Mouse (Mus musculus) megakaryocyte, embryonic 14.5 days (primary cell): ENCODE measurements around the gene Sdk2.

Experiments
- FLI1 ChIP-seq: IDR thresholded peaks from 2 replicates; pipeline ENCODE4 v1.6.1; 2012; ENCODE audit warnings: low read length, inconsistent platforms, mixed read lengths
- GATA1 ChIP-seq: IDR thresholded peaks from 3 replicates; pipeline ENCODE4 v1.6.1; 2012; ENCODE audit warnings: mixed read lengths, low read length, inconsistent platforms, borderline replicate concordance

DNA sequence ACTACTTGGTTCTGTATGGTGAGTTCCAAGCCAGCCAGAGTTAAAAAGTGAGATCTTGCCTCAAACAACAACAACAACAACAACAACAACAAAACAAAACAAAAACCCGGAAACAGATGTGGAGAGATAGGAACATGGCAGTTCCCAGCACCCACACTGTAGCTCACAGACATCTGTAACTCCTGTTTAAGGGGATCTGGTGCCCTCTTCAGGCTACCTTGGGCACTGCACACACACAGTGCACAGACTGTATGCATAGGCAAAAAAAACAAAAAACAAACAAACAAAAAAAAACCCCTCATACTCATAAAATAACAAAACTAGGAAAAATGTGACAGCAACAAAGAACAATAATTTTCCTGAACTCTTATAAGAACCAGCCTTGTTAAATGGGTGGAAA lies 323.8 kb downstream of the Sdk2 start:
- TF ChIP-seq GATA1 (no peak), FLI1 (no peak)
